Mouse (Mus musculus) Muller cell, postnatal 12 days (primary cell): ENCODE results near the gene Hrh3.
A peak's percentile ranks its signal among the peaks of the same experiment; 100 is the strongest.

ENCODE experiments used
- DNase-seq: peaks from one replicate; pipeline ENCODE4 v3.0.0-alpha.2; 2015; ENCODE audit errors: inconsistent ontology term

The Hrh3 gene

DNA sequence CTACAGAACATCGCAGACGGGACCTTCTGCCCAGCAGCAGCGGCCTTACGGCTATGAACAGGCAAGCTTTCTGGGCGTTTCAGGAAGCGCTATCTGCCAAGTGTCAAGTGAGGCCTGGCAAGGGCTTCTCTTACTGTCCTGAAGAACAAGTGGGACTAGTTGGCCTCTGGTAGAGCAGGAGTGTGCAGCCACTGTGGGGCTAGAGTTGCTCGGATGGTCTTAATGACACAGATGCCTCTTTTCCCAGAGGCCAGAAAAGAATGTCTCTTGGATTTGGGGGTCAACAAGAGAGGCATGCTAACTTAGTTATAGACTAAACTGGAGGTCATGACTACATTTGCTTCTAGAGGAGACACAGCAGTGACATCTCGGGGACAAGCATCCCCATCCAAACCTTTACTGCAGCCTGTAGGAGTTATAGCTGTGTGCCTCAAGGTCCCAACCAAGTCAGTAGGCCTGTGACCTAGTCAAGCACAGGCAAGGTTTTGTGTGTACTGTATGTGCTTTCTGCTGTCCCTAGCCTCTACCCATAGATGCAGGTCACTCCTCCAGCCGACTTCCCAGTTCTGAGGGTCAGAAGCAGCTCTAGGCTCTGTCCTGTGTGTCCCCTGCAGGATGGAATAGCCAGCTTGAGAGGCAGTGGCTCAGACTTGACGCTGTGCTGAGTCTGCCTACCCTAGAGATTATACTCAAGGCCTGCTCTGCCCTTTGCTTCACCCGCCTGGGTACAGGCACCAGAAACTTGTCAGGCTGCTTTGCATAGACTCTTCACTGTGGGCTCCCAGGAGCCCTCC, 40.8 kb downstream of the Hrh3 start:
- DNase-seq: no peak

DNA sequence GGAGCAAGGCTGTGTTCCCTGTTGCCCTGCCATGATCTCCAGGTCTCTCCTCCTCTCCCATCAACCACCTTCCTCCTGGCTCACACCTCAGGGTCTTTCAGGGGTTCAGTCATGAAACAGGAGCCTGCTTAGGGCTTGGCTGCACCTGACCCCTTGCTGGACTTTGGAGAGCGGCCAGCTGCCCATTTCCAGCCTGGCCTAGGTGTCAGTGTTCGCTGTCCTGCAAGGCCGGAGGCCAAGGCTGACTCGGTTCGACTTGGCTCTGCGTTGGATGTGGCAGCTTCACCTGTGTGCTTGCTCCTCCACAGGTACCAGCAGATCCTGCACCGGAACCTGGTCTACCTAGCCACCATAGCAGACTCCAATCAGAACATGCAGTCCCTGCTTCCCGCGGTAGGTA, 51.3 kb downstream of the Hrh3 start:
- no peak for DNase-seq

DNA sequence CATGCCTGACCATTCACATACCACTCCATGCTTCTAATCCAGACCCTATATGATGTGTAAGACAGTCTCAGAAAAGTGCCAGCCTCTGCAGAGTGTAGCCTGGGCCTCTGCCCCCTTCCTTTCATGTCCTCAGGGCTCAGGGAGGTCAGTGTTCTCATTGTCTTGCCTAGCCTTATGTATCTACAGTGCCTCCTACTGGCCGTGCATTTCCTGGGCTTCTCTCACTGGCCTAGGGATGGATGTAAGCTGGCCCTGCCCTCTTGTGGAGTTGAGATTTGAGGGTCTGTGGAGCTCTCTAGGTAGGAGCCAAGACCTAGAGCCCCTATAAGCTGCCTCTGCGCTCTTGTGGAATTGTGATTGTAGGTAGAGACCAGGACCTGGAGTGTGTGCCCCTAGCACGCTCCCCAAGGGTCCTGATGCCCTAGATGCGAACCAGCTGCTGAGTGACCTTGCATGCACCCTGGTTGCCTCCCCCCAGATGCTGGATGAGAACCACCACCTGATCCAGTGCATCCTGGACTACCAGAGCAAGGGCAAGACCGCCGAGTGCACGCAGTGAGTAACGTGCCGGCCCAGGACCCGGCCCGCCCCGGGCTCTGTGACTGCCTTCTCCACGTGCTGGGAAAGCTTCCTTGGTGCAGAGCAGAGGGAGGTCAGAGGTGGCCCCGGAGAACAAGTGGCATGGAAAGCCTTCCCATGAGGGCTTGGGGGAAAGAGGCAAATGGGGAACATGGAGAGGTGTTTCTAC, 52.1 kb downstream of the Hrh3 start:
- no peak for DNase-seq

DNA sequence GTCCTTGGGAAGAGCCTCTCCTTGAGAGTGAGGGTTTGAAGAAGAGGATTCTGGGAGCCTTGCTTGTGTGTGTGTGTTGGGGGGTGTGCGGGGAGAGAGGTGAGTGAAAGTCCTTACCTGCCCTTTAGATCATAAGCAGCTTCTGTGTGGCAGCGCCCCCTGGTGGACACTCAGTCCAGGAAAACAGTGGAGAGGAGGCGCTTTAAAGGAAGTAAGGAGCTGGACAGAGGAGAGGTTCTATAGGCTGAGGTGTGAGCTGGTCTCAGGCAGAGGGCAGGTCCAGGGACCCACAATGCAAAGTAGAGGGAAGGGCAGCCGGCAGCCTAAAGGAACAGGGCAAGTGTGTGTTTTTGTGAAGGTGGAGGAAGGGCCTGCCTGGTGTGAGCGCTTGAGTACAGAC, 53.3 kb downstream of the Hrh3 start:
- DNase-seq: peak; percentile 69
